Mouse (Mus musculus) intestine, postnatal 0 days (tissue): ENCODE measurements around the gene Dcakd. TPM values are rescaled to one million over a fixed set of nuclear protein-coding genes. Genes with fewer than 3 reads are reported as not detected.

Experiments used
- ATAC-seq: fragments of 200-750 bp; cut with Nextera tagmentation; 2 replicates; pipeline ENCODE4 v1.8.0; 2017; ENCODE audit warnings: mild to moderate bottlenecking, moderate TSS enrichment, moderate library complexity
- H3K27ac ChIP-seq: fragments of 300-500 bp; sonication (generic); 2 replicates; pipeline ENCODE4 v1.5.1; 2014; ENCODE audit warnings: mild to moderate bottlenecking, low read depth, low read length, moderate library complexity
- H3K27me3 ChIP-seq: fragments of 300-500 bp; sonication (generic); replicated peaks from 2 replicates; pipeline ENCODE4 v1.6.1; 2014; ENCODE audit warnings: low read length, mixed read lengths; ENCODE audit not compliant: control insufficient read depth, insufficient read depth
- H3K36me3 ChIP-seq: fragments of 300-500 bp; sonication (generic); 2 replicates; pipeline ENCODE4 v1.6.1; 2014; ENCODE audit warnings: mild to moderate bottlenecking, moderate library complexity; ENCODE audit not compliant: control insufficient read depth, insufficient read depth
- H3K4me1 ChIP-seq: fragments of 300-500 bp; sonication (generic); replicated peaks from 2 replicates; pipeline ENCODE4 v1.6.1; 2014; ENCODE audit warnings: antibody characterized with exemption, low read length, mixed read lengths; ENCODE audit not compliant: control insufficient read depth, insufficient read depth
- H3K4me2 ChIP-seq: fragments of 300-500 bp; sonication (generic); replicated peaks from 2 replicates; pipeline ENCODE4 v1.6.1; 2014; ENCODE audit warnings: low read depth, mild to moderate bottlenecking, moderate library complexity
- H3K4me3 ChIP-seq: fragments of 300-500 bp; sonication (generic); 2 replicates; pipeline ENCODE4 v1.5.1; 2014; ENCODE audit warnings: low read depth, low read length
- H3K9ac ChIP-seq: fragments of 300-500 bp; sonication (generic); 2 replicates; pipeline ENCODE4 v1.6.1; 2014; ENCODE audit warnings: mild to moderate bottlenecking, low read depth, low read length
- H3K9me3 ChIP-seq: fragments of 300-500 bp; sonication (generic); 2 replicates; pipeline ENCODE4 v1.6.1; 2016; ENCODE audit warnings: mixed run types; ENCODE audit not compliant: control insufficient read depth
- CTCF ChIP-seq: sonication (generic); IDR thresholded peaks from 2 replicates; pipeline ENCODE4 v1.5.1; 2016; ENCODE audit warnings: low read depth, mild to moderate bottlenecking, control low read depth, antibody characterized with exemption, moderate library complexity
- WGBS: fragments of 180-500 bp; shearing (Covaris S2); extraction: QIAGEN DNeasy Blood & Tissue Kit; methylation state at CpG from one replicate; pipeline ENCODE4 v1.1.7; 2014; 5-methylcytosine and 5-hydroxymethylcytosine counted together
- polyA plus RNA-seq: library from polyadenylated mRNA; unstranded; fragments of >200 nt; fragmentation: Nextera tagmentation; extraction: Ambion mirVana; gene quantifications from 2 replicates; pipeline ENCODE4 v1.2.1, GENCODE M21; 2015

Gene Dcakd
- polyA plus RNA-seq, 1 experiment from 2014 or later, result 45.9 TPM

DNA sequence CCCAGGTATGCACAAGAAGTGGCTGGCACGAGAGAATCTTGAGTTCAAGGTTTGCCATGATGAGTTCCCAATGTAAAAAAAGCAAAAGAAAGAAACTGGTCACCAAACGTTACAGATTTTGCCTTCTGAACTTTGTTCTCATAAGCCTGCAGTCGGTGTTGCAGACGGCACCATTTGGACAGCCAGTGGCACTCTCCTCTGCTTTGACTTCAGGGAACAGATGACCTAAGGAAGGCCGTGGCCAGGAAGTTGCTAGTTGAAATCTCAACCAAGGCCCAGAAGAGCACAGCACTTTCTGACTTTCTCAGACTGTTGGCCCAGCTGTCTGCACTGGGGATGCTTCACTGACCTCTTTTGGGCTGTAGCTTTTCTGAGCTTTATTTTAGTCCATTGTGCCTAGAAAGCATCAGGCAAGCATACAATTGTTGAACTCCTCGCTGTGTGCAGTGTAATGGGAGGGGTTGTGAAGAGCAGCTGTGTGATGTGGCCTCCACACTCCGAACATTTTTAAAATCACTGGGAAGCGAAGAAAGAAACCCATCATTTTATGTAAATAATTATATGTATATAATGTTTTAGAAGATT, 8.8 kb upstream of the Dcakd start:
- H3K4me1 ChIP-seq, result no peaks in the 10 kb centered on the region
- H3K36me3 ChIP-seq, result no peaks in the 10 kb centered on the region
- 81% methylated on average over 8 of the region's 8 CpGs for WGBS
- H3K27ac ChIP-seq, result no peak overlapping the region
- no peaks in the 10 kb centered on the region for H3K27me3 ChIP-seq
- no peaks in the 10 kb centered on the region for H3K9me3 ChIP-seq
- no peak overlapping the region for H3K9ac ChIP-seq
- ATAC-seq, result no peak
- no peak overlapping the region for H3K4me2 ChIP-seq
- TF ChIP-seq CTCF, result no peak
- H3K4me3 ChIP-seq, result no peak overlapping the region

DNA sequence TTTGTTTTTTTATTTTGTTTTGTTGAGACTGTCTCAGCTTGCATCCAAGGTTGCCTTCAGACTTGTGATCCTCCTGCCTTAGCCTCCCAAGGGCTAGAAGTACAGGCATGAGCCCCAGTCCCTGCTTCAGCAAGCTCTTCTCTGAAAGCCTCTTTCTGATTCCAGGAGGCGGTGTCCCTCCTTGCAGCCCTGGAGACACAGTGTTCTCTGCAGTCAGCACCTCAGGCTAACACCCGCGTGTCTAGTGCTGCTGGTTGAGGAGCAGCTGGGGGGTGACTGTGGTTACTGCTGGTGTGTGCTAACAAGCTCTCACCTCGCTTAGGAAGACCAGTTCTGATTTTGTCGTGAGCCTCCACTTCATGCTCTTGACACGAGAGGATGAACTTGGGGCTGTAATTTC, 6.9 kb upstream of the Dcakd start:
- no peak for TF ChIP-seq CTCF
- no peak overlapping the region for H3K9ac ChIP-seq
- no peaks in the 10 kb centered on the region for H3K9me3 ChIP-seq
- no peak overlapping the region for H3K27ac ChIP-seq
- H3K4me2 ChIP-seq, result no peak overlapping the region
- no peaks in the 10 kb centered on the region for H3K27me3 ChIP-seq
- no peak overlapping the region for H3K4me3 ChIP-seq
- ATAC-seq, result no peak
- H3K36me3 ChIP-seq, result no peaks in the 10 kb centered on the region
- 85% methylated on average over 6 of the region's 6 CpGs for WGBS
- H3K4me1 ChIP-seq, result no peaks in the 10 kb centered on the region

GRCm38 (mm10) chr11:103033030-103033429, 4.9 kb upstream of the Dcakd start:
- Histone ChIP-seq H3K4me3 (no peak overlapping the region), H3K27ac (no peak overlapping the region), H3K9ac (no peak overlapping the region), H3K36me3 (no peaks in the 10 kb centered on the region), H3K9me3 (no peaks in the 10 kb centered on the region), H3K4me2 (no peak overlapping the region), H3K27me3 (no peaks in the 10 kb centered on the region), H3K4me1 (peaks cover 4% of the 10 kb centered on the region; the same call in 1 of the 2 replicates)
- 77% methylated on average over 3 of the region's 3 CpGs for WGBS
- ATAC-seq, result no peak
- no peak for TF ChIP-seq CTCF

GRCm38 (mm10) chr11:103027570-103028175, 460 bp downstream of the Dcakd start:
- Histone ChIP-seq H3K36me3 (no peaks in the 10 kb centered on the region), H3K27me3 (no peaks in the 10 kb centered on the region), H3K9ac (peak overlapping the region; percentile 28), H3K27ac (peak overlapping the region; percentile 31; the same call in 1 of the 2 replicates), H3K4me2 (peak overlapping the region; percentile 78), H3K4me1 (peaks cover 4% of the 10 kb centered on the region), H3K9me3 (no peaks in the 10 kb centered on the region), H3K4me3 (peak overlapping the region; percentile 84)
- WGBS, result 12% methylated on average over 8 of the region's 8 CpGs
- no peak for ATAC-seq
- TF ChIP-seq CTCF, result no peak

GRCm38 (mm10) chr11:103026901-103027300, 1.2 kb downstream of the Dcakd start:
- Histone ChIP-seq H3K9me3 (no peaks in the 10 kb centered on the region), H3K4me2 (0 out of 2 replicates have a peak overlapping the region, but pooled peaks have one; percentile 78), H3K27ac (no peak overlapping the region), H3K27me3 (no peaks in the 10 kb centered on the region), H3K9ac (no peak overlapping the region), H3K36me3 (no peaks in the 10 kb centered on the region), H3K4me1 (peaks cover 4% of the 10 kb centered on the region), H3K4me3 (no peak overlapping the region)
- no peak for ATAC-seq
- WGBS, result 81% methylated on average over 3 of the region's 3 CpGs
- TF ChIP-seq CTCF, result no peak

- Histone ChIP-seq H3K27ac (no peak overlapping the region), H3K27me3 (no peaks in the 10 kb centered on the region), H3K4me3 (no peak overlapping the region), H3K4me1 (no peaks in the 10 kb centered on the region; the same call in none of the 2 replicates), H3K4me2 (no peak overlapping the region), H3K36me3 (no peaks in the 10 kb centered on the region), H3K9ac (no peak overlapping the region), H3K9me3 (no peaks in the 10 kb centered on the region)
- WGBS, result 94% methylated on average over 3 of the region's 3 CpGs
- TF ChIP-seq CTCF, result no peak; the same call in 1 of the 2 replicates
- ATAC-seq, result no peak
Measured at GRCm38 (mm10) chr11:103023974-103024373, 4.2 kb downstream of the Dcakd start.
